Comparison of ENCODE assay signal across 8 mouse cellular contexts in the genomic region with DNA sequence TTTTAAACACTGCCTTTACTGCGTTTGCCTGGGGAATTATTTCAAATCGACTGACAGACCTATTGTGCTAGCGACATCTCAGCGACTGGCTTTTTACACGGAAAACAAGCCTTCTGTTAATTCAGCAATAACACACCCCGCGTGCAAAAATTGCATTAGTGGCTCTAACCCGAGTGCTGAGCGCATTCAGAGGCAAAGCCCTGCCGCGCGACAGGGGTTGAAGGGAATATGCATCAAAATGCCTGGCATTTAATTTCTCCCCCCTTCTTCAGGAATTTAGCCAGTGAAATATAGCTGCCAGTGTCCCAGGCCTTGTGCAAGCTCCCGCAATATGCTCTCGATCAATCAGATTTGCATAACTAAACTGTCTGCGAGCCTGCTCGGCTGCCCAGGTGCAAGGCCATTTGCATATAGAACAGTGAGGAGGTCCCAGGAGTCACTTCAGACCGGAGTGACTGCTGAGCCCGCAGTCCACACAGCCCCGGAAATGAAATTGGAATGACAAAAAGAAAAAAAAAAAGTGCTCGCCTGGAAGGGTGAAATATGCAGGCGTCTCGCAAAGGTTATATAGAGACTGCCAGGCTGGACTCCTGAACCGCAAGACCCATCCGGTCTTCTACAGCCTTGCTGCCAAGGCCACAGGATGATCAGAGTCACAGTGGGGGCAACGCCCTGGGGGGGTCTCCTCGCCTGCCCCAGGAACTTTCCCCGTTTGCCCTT.
DNase-seq lines count a peak whose midpoint lies in the region; ATAC-seq lines count a peak whose summit lies in the region.

No protein-coding gene starts in this region.

- 2% methylated on average over 27 of the region's 27 CpGs for WGBS in embryonic facial prominence, embryonic 12.5 days
- 6% methylated on average over 27 of the region's 27 CpGs for WGBS in intestine, embryonic 16.5 days
- WGBS in midbrain, embryonic 13.5 days, result 1% methylated on average over 27 of the region's 27 CpGs

- no peak for ATAC-seq in embryonic facial prominence, embryonic 12.5 days (ENCODE audit: insufficient number of reproducible peaks, insufficient read depth, low FRiP score, low TSS enrichment)
- ATAC-seq in intestine, embryonic 16.5 days, result peak; percentile 38; the same call in 1 of the 2 replicates
- peak; percentile 64 for ATAC-seq in midbrain, embryonic 13.5 days
- no peak for ATAC-seq in erythroid progenitor cell, adult 5-6 weeks (replicated peaks; ENCODE audit: low FRiP score, poor library complexity, severe bottlenecking)

- peak overlapping the region; percentile 81 for H3K4me2 ChIP-seq in embryonic facial prominence, embryonic 12.5 days (replicated peaks)
- peak overlapping the region; percentile 87 for H3K4me2 ChIP-seq in intestine, embryonic 16.5 days (ENCODE audit: low read depth, low read length)
- peak overlapping the region; percentile 78 for H3K4me2 ChIP-seq in midbrain, embryonic 13.5 days (replicated peaks)

- no peaks in the 10 kb centered on the region for H3K9me3 ChIP-seq in embryonic facial prominence, embryonic 12.5 days
- H3K9me3 ChIP-seq in intestine, embryonic 16.5 days (ENCODE audit: control insufficient read depth, low read length), result no peaks in the 10 kb centered on the region
- H3K9me3 ChIP-seq in midbrain, embryonic 13.5 days, result no peaks in the 10 kb centered on the region

- H3K4me1 ChIP-seq in embryonic facial prominence, embryonic 12.5 days, result peaks cover 15% of the 10 kb centered on the region
- peaks cover 4% of the 10 kb centered on the region; the same call in 1 of the 2 replicates for H3K4me1 ChIP-seq in intestine, embryonic 16.5 days (ENCODE audit: control insufficient read depth, insufficient read depth, low read length)
- peaks cover 49% of the 10 kb centered on the region for H3K4me1 ChIP-seq in midbrain, embryonic 13.5 days (replicated peaks)

- H3K27me3 ChIP-seq in embryonic facial prominence, embryonic 12.5 days, result peaks cover 48% of the 10 kb centered on the region
- H3K27me3 ChIP-seq in intestine, embryonic 16.5 days (replicated peaks; ENCODE audit: control insufficient read depth, insufficient read depth, low read length), result peaks cover 10% of the 10 kb centered on the region
- H3K27me3 ChIP-seq in midbrain, embryonic 13.5 days, result peaks cover 8% of the 10 kb centered on the region

- peak overlapping the region; percentile 43 for H3K4me3 ChIP-seq in embryonic facial prominence, embryonic 12.5 days
- peak overlapping the region; percentile 51 for H3K4me3 ChIP-seq in intestine, embryonic 16.5 days (ENCODE audit: low read length)
- peak overlapping the region; percentile 44 for H3K4me3 ChIP-seq in midbrain, embryonic 13.5 days (replicated peaks)

- peak overlapping the region; percentile 24; the same call in 1 of the 2 replicates for H3K9ac ChIP-seq in embryonic facial prominence, embryonic 12.5 days
- no peak overlapping the region for H3K9ac ChIP-seq in intestine, embryonic 16.5 days (ENCODE audit: low read depth, low read length)
- peak overlapping the region; percentile 63 for H3K9ac ChIP-seq in midbrain, embryonic 13.5 days (replicated peaks)

- no peak overlapping the region for H3K27ac ChIP-seq in embryonic facial prominence, embryonic 12.5 days
- H3K27ac ChIP-seq in intestine, embryonic 16.5 days (ENCODE audit: low read length), result no peak overlapping the region
- H3K27ac ChIP-seq in midbrain, embryonic 13.5 days, result peak overlapping the region; percentile 90

- H3K36me3 ChIP-seq in embryonic facial prominence, embryonic 12.5 days, result no peaks in the 10 kb centered on the region
- H3K36me3 ChIP-seq in intestine, embryonic 16.5 days (ENCODE audit: control insufficient read depth, insufficient read depth, low read length), result no peaks in the 10 kb centered on the region
- H3K36me3 ChIP-seq in midbrain, embryonic 13.5 days, result no peaks in the 10 kb centered on the region

- peak; percentile 8 for DNase-seq in kidney, adult 11 months
- no peak for DNase-seq in kidney, postnatal 10 days
- no peak for DNase-seq in spleen, postnatal 14 days (ENCODE audit: low spot score in 2 of 2)
- DNase-seq in adrenal gland, postnatal 25 days, result no peak

Comparison
In these comparisons a context has a peak if more than half of its experiments do, and no peak if none do; other contexts are left out.
1. ATAC-seq: peak in intestine, embryonic 16.5 days (single experiment) and midbrain, embryonic 13.5 days (single experiment); none in embryonic facial prominence, embryonic 12.5 days (single experiment) and erythroid progenitor cell, adult 5-6 weeks (single experiment).
2. Peak in every context shown above with its lines, with median percentiles within 50 percentile points of each other: H3K4me2 ChIP-seq and H3K4me3 ChIP-seq.